Mouse (Mus musculus) thymus, adult 2 months (tissue): Measurements from ENCODE around the gene A530032D15Rik.
"Not testable (repeated sequence)": the region's sequence is repeated elsewhere in the genome, so short reads cannot be mapped to it uniquely, and the experiment has no call there.

Experiments used
- CTCF ChIP-seq: fragments of 200-500 bp; IDR thresholded peaks from 2 replicates; pipeline ENCODE4 v1.5.1; 2012; ENCODE audit warnings: mild to moderate bottlenecking, control low read depth, low read length, moderate library complexity, borderline replicate concordance; ENCODE audit not compliant: control insufficient read depth, poor library complexity, insufficient read depth; ENCODE audit errors: extremely low read depth
- POLR2A ChIP-seq: fragments of 200-500 bp; IDR thresholded peaks from 2 replicates; pipeline ENCODE4 v1.6.1; 2012; ENCODE audit warnings: mild to moderate bottlenecking, low read length, control low read depth, moderate library complexity; ENCODE audit not compliant: control insufficient read depth, poor library complexity, insufficient read depth; ENCODE audit errors: extremely low read depth

- TF ChIP-seq POLR2A, CTCF: not testable (repeated sequence)
Measured at GRCm38 (mm10) chr1:85118341-85118740, 8.7 kb upstream of the A530032D15Rik start.
